Mouse (Mus musculus) thymus, postnatal 36 days (tissue): ENCODE results near the gene Eif4g1.

ENCODE experiments used
- DNase-seq, 2 experiments: peaks; one replicate each; pipeline ENCODE4 v3.0.0; 2022; ENCODE audit warnings: mixed read lengths in 2 of 2

Eif4g1 gene

DNA sequence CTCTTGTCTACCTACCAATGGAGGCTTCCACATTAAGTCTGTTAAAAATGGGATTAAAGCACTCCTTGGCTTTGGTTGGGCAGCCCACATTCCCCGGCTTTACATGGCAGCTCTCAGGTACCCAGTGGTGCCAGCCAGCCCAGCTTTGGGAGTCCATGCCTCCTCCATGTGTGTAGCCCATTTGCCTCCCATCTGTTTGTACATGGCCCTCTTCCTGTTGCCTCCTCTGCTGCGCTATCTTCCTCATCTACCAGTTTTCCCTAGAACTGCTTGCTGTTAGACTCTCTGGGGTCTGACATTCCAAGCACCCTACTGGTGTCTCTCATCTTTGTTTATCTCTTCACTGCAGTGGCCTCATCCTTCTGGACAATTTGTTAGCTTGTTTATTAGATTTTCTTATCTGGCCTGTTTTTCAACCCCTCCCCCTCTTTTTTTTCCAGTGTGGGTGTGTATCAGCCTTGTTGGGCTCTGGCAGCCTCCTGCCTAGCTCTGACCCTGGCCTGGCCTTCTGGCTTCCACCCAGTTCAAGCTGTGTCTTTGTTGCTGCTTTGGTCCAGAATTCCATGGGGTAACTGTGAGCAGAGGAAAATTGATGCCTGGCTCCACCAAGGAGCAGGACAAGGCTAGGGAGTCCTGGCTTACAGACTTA, 38.4 kb downstream of the Eif4g1 start:
- no peak for DNase-seq

DNA sequence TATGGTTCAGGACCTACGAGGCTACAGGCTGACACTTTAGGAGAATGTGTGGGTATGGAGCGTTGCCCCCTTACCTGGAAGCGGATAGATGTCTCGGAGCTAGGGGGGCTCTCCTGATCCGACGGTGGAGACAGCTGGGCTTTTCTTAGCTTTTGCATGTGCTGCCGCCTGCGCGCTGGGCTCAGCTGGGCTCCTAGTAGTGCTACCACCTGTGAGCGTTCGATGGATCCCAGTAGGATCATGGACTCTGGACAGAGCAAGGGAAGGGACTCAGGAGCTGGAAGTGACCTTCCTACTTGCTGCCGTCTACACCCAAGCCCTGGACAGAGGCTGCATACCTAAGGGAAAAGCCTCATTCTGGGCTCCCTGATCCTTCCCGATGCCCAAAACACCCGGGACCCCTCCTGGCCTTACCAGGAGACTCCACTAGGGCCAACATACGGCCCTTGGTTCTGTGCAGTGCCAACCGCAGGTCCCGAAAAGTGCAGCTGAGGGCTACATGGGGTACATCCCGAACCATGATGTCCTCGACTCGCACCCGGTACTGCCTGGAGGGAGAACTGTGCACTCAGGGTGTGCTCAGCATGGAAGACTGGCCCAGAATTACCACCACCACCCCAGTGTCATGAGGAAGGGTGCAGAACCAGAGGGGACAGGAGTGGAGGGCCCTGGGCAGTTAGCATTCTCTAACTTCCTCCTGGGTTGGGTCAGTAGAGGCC, 40.3 kb downstream of the Eif4g1 start:
- no peak for DNase-seq

DNA sequence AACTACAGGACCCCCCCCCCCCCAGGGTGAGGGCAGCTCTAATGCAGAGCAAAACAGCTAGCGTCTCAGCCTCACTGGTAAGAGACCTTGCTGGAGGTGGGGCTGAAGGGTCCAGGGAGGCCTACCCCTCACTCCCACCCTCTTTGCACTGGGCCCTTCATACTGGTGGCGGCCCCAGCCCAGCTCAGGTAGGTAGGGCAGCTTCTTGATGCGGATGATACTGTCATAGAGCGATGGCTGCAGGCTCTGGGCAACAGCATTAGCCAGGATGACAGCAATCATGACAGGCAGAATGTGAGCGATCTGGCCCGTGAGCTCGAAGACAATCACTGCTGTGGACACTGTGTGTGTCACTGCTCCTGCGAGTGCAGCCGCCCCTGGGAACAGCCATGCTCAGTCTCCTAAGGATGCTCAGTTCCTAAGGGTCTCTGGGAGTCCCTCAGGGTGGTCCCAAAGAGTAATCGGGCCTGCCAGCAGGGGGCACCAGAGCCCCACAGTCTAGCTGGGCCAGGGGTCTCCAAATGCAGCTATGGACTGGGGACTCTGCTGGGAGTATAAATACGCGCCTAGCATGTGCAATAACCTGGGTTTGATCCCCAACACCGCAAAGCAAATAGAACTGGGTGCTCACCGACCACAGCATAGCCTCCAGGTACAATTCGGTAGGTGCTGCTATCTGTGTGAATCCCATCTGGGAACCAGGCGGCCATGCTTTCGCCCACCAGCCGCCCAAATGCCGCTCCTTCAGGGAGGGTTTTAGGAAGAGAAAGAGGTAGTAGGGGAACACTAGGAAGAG, 41.0 kb downstream of the Eif4g1 start:
- peak; percentile 68 to 74 for DNase-seq

DNA sequence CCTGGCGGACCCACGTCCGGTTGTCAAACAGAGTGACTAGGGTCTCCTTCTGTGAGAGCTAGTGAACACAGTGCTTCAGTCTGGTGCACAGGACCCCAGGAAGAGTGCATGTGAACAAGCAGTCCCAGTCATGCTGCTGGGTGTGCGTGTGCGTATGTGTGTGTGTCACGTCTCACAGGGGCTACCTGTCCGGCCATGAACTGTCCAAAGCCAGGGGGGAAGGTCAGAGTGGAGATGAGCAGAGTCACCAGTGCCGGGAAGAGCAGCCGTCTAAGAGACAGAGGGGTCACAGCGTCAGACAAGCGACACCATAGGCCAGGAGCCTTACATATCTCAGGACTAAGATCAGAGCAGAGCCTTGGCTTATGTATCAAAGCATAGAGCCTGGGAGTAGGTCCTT, 42.3 kb downstream of the Eif4g1 start:
- no peak for DNase-seq

DNA sequence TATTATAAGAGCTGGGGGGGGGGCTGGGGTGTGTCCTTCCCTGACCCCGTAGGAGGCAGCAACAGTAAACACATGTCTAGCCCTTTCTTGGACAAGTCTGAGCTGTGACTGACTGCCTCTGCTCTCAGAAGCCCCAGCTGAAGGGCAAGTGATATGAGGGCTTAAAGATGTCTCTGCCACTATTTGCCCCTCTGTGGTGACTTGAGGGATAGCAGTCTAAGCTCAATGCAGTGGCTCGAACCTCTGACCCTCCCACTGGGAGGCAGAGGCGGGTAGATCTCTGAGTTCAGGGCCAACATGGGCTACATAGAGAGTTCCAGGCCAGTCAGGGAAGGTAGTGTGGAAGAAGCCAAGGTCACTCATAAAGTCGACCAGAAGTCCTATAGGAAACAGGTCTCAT, 42.7 kb downstream of the Eif4g1 start:
- DNase-seq, result no peak

DNA sequence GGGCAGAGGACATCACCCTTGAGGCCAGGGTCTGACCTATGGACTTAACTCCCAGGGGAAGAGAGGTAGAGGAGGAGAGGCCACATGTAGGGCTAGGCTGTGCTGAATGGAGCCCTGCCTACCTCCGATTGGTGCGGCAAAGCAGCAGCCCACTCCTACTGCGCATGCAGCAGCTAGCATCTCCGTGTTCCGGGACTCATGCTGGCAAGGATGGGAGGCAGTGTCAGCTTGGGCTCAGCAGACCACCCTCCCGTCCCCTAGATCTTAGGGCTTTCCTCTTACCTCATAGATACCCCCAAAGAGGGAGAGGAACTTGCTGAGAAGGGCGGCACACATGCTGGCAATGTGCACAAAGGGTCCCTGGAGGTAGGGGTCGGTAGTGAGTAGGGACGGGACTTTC, 44.1 kb downstream of the Eif4g1 start:
- DNase-seq, result no peak

DNA sequence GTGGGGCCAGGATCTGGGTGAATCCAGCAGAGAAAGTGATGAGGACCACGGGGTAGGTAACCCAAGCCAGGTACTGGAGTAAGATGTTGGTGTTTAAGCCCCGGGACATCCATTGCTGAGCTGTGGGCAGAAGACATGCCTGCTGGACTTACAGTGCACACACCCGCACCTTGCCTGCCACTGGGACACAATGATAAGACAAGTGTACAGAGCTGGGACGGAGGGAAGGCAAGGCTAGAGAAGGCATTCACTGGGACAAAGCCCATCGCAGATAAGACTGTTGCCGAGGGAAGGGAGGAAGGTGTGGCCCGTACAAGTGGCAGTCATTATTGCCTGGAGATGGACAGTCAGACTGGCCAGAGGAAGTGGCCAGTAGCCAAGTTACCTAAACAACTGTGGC, 44.8 kb downstream of the Eif4g1 start:
- DNase-seq, result no peak

DNA sequence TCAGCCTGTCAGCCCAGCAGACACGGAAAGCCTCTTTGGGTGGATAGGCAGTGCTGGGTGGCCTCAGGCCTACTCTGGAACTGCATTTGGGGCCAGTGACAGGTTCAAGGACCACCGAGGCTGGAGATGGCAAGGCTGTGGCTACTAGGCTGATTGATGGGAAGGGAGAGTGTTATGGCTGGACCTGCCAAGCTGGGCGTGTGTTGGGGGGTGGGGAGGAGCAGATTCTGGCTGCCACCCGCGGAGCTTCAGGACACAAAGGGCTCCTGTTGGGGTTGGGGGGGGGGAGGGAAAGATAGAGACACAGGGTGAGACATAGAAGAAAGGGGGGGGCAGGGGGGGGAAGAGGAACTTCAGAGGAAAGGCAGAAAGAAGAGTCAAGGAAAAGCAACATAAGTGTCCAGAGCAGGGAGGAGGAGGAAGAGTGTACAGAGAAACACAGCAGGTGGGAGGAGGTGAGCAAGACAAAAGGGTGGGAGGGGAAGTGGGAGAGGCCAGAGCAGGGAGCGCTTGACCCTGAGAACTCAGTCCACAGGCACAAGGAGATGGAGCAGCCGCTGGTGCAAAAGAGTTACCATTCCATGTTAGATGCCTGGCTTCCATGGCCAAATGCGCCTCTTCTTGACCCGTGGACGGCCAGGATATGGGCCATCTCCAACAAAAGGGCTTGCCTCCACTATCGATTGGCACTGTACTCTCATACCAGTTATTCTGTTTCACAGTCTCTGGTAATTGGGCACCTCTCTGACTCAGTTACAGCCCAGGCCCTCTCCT, 46.4 kb downstream of the Eif4g1 start:
- no peak for DNase-seq

DNA sequence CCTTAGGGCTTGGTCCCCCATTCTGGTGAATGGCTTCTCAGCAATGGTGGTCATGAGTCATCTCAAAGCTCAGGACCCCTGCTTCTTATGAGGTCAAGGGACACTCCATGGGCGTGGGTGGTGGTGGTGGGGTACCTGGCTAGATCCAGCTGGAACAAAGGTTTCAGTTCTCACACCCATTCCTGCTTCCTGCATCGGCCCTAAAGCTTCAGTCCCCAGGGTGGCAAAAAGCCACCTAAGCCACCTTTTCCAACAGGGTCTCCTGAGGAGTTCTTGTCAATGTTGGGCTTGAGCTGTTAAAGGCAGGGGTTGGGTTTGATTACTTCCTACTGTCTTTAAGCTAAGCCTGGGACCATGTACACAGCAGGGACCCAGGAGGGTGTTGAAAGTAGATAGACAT, 47.0 kb downstream of the Eif4g1 start:
- DNase-seq, result no peak

DNA sequence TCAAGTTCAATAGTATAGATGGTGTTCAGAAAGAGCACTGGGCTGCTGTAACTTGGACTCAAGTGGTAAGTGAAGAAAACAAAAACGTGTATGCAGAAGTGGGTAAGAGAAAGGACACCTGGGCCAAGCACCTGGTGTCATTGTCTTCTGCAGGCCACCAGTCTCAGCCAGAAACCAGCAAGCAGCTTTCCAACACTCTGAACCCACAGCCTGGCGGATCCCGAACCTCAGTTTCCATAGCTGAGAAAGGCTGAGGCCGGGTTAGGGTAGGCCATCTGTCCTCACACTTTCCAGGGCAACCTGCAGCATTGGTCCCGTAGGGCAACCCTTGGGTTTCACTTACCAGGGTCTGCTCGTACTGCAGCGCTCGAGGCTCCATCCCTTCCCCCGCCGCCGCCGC, 47.5 kb downstream of the Eif4g1 start:
- DNase-seq, result no peak

DNA sequence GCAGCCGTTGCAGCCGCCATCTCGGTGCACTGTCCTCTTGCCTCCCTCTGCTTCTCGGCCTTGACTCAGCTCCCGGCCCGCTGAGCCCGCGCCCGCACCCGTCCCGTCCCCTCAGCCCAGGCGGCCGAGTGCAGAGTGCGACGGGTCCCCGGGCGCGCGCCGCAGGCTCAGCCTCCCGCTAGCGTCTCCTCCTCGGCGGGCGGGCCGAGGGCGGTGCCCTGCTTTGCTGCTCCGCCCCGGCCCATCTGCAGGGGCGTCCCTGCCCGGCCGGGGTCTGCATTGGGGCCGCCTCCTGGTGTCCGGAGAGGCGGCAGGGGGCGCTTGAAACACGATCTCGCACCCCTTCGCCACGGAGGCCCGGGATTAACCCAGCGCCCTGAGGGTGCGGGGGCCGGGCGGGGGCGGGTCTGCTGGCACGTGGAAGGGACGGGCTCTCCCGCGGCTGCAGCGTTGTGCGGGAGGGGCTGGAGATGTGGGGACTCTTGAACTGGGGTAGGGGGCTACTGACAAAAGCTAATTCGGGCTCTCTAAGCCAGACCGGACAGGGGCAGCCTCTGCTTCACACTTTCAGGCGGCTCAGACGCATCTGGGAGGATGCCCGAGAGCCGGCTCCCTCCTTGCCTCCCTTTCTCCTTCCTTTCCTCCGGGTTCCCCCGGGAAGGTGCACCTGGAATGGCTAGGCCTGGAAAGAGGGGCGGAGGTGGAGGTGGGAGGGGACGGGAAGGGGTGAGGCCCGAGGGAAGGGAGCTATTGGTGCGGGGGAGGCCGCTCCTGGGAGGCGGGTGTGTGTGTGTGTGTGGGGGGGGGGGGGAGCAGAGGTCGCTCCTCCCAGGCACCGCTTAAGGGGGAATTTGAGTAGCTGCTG, 48.1 kb downstream of the Eif4g1 start:
- peak; percentile 78 to 86 for DNase-seq

DNA sequence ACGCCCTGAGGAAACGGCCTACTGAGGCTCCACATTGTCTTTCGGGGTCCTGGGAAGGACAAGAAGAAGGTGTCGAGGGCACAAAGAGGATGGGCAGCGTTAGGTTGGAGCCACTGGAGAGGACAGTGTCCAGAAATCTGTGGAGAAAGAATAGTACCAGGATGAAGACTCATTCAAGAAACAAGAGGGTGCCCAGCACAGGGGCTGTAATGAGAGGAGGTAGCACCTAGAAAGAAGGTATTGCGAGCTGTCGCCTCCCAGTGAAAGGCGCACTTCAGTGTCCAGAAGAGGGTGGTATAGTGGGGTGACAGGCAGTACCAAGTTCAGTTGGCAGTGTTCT, 48.7 kb downstream of the Eif4g1 start:
- no peak for DNase-seq

DNA sequence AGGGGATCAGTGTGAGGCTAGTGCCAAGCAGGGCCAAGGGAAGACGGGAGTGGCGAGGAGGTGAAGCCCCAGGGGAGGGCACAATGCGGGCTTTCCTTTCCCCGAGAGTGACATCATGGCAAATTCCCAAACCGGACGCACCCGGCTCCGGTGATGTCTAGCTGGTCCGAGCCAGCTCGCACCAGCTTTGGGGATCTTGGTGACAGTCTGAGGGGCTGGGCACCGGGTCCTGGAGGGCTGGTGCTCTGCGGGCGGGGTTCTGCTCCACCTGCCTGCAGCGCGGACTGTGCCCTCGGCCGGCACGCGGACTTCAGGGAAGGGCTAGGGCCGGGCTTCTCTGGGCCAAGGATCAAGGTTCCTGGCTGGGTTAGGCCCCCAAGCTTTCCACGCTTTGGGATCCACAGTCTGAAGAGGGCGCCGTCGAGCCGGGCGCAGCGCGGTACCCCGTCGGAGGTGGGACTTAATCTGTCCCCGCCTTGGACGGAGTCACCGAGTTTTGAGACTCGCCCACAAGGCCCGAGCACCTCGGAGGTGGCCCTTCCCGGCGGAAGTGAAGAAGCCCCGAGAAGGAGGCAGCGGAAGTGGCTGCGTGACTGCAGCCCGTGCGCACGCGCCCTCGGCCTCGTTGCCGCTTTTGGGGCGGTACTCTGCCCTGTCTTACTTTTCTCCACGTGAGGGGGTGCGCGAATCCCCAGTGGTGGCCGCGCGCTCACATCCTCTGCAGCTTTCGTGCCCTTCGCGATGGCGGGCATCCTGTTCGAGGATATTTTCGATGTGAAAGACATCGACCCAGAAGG, 49.3 kb downstream of the Eif4g1 start, which contains the start of the genes Polr2h and Clcn2:
Polr2h (plus strand) TSS at position 485 of the 797 bp plus-strand sequence.
Clcn2 (minus strand) TSS at position 566 of the 797 bp plus-strand sequence.
- peak; percentile 94 to 98 for DNase-seq

DNA sequence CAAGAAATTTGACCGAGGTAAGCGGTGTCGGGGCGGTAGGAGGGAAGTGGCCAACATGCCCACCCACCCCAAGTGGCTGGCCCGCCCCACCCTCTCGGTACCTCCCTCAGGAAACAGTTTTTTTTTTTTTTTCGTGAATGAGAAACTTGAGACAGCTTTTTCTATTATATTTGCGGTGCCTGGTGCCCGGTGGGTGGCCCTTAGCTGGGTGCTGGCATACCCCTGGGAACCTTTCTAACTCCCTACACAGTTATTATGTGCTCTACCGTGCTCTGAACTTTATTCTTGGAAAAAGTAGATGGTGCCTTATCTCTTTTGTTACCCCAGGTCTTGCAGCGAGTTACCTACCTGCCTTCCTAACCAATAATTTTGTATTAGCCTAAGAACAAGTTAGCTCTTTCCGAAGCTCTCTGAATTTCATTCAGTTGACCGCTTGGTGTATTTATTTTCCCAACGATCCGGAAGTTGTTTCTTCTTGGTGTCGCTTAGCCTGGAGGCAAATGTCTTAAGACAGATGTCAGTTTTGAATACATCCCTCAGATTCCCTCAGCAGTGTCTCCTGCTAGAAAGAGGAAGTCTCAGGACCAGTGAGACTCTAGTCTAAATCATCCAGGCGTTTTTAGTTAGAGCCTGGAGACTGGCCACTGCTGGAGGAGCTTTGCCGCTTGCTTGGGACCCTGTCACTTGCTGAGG, 50.0 kb downstream of the Eif4g1 start:
- DNase-seq, result peak in 1 of 2 experiments; percentile 3

DNA sequence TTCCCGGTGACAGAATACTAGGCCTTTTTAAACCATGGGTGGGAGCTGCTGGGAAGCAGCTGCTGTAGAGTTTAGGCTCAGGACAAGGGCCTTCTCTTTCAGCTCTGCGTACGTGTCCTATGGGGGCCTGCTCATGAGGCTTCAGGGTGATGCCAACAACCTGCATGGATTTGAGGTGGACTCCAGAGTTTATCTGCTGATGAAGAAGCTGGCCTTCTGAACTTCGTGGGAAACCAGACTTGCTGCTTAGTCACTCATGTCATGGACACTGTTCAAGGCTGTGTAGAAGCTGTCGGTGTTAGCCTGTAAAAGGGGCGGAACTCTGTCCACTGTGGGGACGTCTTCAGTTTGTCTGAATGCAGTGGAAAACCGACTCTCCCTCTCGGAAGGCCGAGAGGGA, 53.7 kb downstream of the Eif4g1 start:
- DNase-seq, result no peak

DNA sequence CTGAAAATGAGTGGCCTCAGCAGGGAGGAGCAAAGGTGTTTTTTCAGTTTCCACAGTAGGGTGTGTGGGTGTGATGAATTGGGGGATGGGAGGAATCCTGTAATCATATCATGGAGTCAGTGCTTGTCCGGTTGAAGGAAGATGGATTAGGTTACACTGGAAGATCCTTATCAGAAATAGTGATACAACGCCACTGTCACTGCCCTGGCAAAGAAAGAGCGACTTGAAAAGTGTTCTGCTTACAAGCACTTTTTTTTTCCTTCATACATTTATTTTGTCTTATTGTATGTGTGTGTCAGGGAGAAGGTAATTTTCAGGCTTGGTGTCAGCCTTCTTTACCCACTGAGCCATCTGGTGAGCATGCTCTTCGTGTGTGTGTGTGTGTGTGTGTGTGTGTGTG, 54.6 kb downstream of the Eif4g1 start:
- DNase-seq, result no peak

DNA sequence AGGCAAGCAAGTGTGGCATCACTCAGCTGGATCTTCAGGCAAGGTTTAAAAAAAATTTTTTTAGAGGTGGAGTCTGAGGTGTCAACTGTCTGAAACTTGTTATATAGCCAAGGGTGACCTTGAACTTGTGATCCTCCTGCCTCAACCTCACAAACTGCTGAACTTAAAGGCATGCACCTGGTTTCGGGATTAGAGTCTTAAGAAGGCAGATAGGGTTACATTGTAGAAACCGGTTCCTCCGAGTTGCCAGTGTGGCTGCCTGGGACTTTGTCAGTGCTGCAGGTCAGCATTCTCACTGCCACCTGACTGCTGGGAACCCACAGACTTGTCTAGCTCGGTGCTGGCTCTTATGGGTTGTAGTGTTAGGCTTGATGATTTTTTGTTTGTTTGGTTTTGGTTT, 55.1 kb downstream of the Eif4g1 start:
- DNase-seq, result no peak

DNA sequence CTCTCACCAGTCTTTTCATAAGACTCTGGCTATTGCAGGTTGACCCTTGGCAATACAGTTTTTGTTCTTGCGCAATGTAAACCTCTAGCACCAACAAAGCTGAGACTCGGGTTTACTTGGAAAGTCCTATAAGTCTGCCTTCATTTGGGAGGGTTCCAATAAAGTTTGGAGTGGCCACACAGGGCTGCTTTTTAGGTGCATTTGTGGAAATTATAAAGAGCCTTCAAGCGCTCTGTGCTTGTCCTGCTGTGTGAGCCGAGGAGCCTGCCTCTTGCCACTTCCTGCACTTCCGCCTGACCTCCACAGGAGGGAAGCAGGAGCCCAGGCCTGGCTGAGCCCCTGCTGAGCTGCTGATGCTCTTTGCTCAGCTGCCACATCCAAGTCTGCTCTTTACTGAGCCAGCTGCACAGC, 56.2 kb downstream of the Eif4g1 start:
- DNase-seq, result peak; percentile 23 to 31

DNA sequence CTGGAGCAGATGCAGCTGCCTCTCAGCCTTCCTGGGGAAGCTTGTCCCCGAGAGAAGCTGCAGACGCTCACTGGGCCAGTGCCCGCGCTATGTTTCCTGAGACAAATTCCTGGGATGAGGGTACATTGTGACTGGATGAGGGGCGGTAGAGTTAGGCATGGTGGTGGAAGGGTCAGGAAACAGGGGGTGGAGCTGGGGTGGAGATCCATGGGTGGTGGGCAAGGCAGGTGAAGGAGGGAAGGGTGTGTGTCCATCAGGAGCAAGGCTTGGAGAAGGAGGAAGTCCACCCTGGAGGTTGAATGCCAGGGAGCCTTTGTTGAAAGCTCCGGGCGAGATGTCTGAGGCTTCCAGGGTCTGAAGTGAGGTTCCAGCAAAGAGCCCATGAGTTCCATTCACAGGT, 57.2 kb downstream of the Eif4g1 start:
- DNase-seq, result no peak

DNA sequence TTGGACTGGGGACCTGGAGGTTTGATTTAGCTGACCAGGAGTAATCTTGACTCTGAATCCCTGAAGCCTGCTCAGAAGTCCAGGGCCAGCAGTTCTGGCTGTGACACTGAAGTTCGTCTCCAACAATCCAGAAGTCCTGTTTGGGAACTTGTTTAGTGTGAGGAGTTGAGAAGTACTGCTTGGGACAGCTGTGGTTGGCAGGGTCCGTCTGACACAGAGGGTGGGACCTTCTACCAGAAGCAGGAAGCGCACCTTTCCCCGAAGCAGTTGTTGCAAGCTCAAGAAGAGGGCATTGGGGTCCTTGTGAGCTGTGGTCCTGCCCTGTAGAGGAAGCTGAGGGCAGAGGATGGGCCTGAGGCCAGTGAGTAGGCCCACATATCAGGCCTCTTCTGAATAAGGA, 57.6 kb downstream of the Eif4g1 start:
- no peak for DNase-seq

DNA sequence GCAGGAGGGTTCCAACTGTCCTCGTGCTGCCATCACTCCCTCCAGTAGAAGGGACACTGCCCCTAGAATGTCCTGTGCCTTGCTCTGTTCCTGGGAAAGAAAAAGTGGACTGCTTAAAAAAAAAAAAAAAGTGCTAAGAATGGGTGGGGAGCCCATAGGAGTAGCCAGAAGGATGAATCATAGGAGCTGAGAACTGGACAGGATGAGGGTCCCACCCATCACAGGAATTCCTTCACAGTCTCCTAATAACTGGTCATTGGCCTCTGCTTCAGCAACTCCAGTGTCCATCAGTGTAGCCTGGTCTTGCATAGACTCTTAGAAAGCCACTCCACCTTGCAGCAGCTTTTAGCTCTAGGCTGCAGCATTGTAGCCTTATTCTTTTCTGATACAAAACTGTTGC, 58.3 kb downstream of the Eif4g1 start:
- DNase-seq, result no peak
